In the genomic region with DNA sequence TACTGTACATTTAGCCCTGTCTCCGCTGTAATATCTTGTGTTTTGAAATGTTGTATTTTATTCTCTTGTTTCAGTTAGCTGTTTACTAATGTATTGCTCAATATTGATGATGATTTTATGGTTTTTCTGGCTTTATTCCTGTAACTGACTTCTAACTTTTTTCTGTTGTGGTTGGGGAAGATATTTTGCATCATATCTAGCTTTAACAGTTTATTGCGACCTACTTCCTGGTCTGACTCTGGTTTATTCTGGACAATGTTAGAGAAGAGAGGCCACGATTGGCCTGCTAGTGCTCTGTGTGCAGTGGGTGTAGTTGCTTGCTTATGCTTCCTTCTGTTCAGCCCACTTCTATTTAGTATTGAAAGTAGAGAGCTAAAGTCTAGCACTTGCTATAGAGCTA, we compare ENCODE assay signal across 12 mouse cellular contexts.
A peak's percentile ranks its signal among the peaks of the same experiment; 100 is the strongest.
DNase-seq lines count a peak whose midpoint lies in the region; ATAC-seq and TF ChIP-seq lines count a peak whose summit lies in the region.
"Had no signal": no experiment of that assay in that cellular context is flagged by ENCODE, and none has a peak within 500 bp of the region (broad histone marks: within the 10 kb centered on the region; RNA-seq: fewer than 3 reads in every experiment).

No protein-coding gene starts in this region.

- no peaks in the 10 kb centered on the region for H3K4me1 ChIP-seq in hindbrain, embryonic 11.5 days (replicated peaks; ENCODE audit: control insufficient read depth, insufficient read depth, low read length)
- H3K4me1 ChIP-seq: forebrain, embryonic 13.5 days had no signal

- peak; percentile 28 to 43; a peak in 1 of 4 replicates for ATAC-seq in hematopoietic stem cell, adult 5-6 weeks (replicated peaks in 1 of 2; ENCODE audit: insufficient read depth in 1 of 2, low FRiP score in 2 of 2, low TSS enrichment in 1 of 2, low read depth in 1 of 2, poor library complexity in 2 of 2, severe bottlenecking in 2 of 2)
- ATAC-seq in megakaryocyte progenitor cell, adult 5-6 weeks (replicated peaks; ENCODE audit: poor library complexity): peak; percentile 62
- no peak for ATAC-seq in hindbrain, embryonic 11.5 days (ENCODE audit: low FRiP score)
- ATAC-seq: forebrain, embryonic 13.5 days had no signal

- H3K27ac ChIP-seq in gastrocnemius, adult 2 months: peak overlapping the region; percentile 51
- H3K27ac ChIP-seq in hindbrain, embryonic 11.5 days (ENCODE audit: low read depth, low read length): no peak overlapping the region
- H3K27ac ChIP-seq: forebrain, embryonic 13.5 days; left cerebral cortex, adult 2 months had no signal

- no peak overlapping the region for H3K4me2 ChIP-seq in hindbrain, embryonic 11.5 days (replicated peaks; ENCODE audit: low read depth, low read length)
- H3K4me2 ChIP-seq: forebrain, embryonic 13.5 days had no signal

- no peak overlapping the region for H3K9ac ChIP-seq in hindbrain, embryonic 11.5 days (ENCODE audit: low read depth, low read length)
- H3K9ac ChIP-seq: forebrain, embryonic 13.5 days had no signal

- intact Hi-C loops in gastrocnemius, adult 2 months (cut with DNase I): no loop called here

- WGBS in hindbrain, embryonic 11.5 days: 90% methylated on average over 3 of the region's 3 CpGs

- no peak for DNase-seq in gastrocnemius, adult 2 months
- DNase-seq in gastrocnemius, postnatal 25 days: no peak
- peak; percentile 88 for DNase-seq in 416B (ENCODE audit: low read depth)
- no peak for DNase-seq in thymus, adult 18-20 months
- DNase-seq in hindbrain, embryonic 11.5 days (ENCODE audit: low spot score): no peak
- DNase-seq in urinary bladder, postnatal 36 days (ENCODE audit: low spot score in 2 of 2): no peak
- DNase-seq: heart, postnatal 36 days; kidney, adult 2 months had no signal

- no peaks in the 10 kb centered on the region for H3K27me3 ChIP-seq in hindbrain, embryonic 11.5 days (ENCODE audit: control insufficient read depth, insufficient read depth, low read length)
- H3K27me3 ChIP-seq: forebrain, embryonic 13.5 days had no signal

- no peaks in the 10 kb centered on the region for H3K36me3 ChIP-seq in hindbrain, embryonic 11.5 days (ENCODE audit: control insufficient read depth, insufficient read depth, low read length)

- no peaks in the 10 kb centered on the region for H3K9me3 ChIP-seq in hindbrain, embryonic 11.5 days (ENCODE audit: control insufficient read depth, low read length)
- H3K9me3 ChIP-seq: forebrain, embryonic 13.5 days had no signal

- TF ChIP-seq CTCF in gastrocnemius, adult 2 months (IDR thresholded peaks at IDR 0.05): no peak

- H3K4me3 ChIP-seq in gastrocnemius, adult 2 months: no peak overlapping the region
- no peak overlapping the region for H3K4me3 ChIP-seq in hindbrain, embryonic 11.5 days (ENCODE audit: low read depth, low read length)
- H3K4me3 ChIP-seq: forebrain, embryonic 13.5 days; left cerebral cortex, adult 2 months had no signal
